Mouse (Mus musculus) bone marrow macrophage, adult 2 months (primary cell): ENCODE results near the gene Foxp4.

ENCODE experiments used
- CTCF ChIP-seq: IDR thresholded peaks from 2 replicates; pipeline ENCODE4 v1.5.1; 2012; ENCODE audit warnings: low read depth, mild to moderate bottlenecking, low read length, moderate library complexity
- POLR2A ChIP-seq: IDR thresholded peaks from 2 replicates; pipeline ENCODE4 v1.6.1; 2012; ENCODE audit warnings: mild to moderate bottlenecking, low read depth, low read length, borderline replicate concordance

DNA sequence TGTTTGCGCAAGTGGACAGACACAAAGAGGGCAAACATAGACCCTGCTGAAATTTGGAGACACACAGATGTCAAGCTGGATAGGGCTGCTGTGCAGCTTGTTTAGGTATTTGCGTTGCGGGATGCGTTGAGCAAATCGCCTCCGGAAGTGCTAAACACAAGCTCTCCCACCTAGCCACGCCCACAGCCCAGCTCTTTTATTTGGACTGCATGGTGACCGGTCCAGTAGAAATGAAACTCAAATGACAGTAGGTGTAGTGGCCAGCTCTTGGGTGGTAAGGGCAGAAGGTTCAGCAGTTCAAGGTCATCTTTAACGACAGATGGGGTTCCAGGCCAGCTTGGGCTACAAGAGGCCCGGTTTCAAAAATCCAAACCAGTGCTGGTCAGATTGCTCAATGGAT is 1.5 kb upstream of the Foxp4 start:
- no peak for TF ChIP-seq POLR2A
- TF ChIP-seq CTCF = no peak
